Mouse (Mus musculus): Measurements from ENCODE around the gene P4ha1. TPM values are rescaled to one million over a fixed set of nuclear protein-coding genes. Genes with fewer than 3 reads are reported as not detected.
A peak's percentile ranks its signal among the peaks of the same experiment; 100 is the strongest.

Gene P4ha1
- polyA plus RNA-seq, 1 experiment: 31.3 TPM

DNA sequence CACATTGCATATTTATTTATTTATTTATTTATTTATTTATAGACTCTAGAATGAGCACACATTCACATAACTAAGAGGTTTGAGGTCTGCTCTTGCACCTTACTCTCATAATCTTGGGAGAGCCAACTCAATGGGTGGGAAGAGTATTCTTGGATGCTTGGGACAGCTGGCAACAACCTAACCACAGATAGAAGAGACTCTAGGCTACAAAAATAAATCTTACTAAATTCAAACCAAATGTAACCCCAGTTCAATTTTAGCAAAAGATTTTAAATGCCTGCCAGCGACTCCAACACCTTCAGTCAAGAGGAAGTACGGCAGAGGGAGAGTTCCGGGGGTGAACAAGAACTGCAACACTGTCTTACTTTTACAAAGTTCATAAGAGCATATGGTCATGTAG, 2.0 kb upstream of the P4ha1 start:
- no peak overlapping the region for H3K27ac ChIP-seq (ENCODE audit: insufficient read depth, low read length)
- H3K4me1 ChIP-seq (ENCODE audit: control insufficient read depth, insufficient read depth, low read length): peaks cover 5% of the 10 kb centered on the region; the same call in 1 of the 2 replicates
- TF ChIP-seq CTCF (IDR thresholded peaks at IDR 0.05; ENCODE audit: extremely low read depth, insufficient read depth, low read length) (no peak), POLR2A (IDR thresholded peaks at IDR 0.05; ENCODE audit: extremely low read depth, insufficient read depth, low read length) (no peak)
- H3K4me3 ChIP-seq (ENCODE audit: insufficient read depth, low read length): no peak overlapping the region

DNA sequence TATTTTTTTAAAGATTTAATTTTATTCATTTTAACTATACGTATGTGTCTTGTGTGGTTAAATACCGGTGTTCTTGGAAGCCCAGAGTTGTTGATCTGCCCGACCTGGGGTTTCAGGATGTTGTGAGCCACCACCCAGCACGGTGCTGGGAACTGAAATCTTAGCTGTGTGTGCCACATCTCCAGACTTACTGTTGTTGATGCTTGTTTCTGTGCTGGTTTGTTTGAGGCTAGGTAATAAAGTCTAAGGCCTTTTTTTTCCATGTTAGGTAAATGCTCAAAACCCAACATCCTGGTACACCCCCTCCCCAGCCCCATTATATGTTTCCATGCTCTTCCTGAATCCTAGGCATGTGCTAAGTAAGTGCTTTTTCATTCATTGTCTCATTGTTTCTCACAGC, 825 bp upstream of the P4ha1 start:
- H3K4me1 ChIP-seq (ENCODE audit: control insufficient read depth, insufficient read depth, low read length): peaks cover 5% of the 10 kb centered on the region; the same call in 1 of the 2 replicates
- H3K27ac ChIP-seq (ENCODE audit: insufficient read depth, low read length): no peak overlapping the region
- no peak for TF ChIP-seq POLR2A (IDR thresholded peaks at IDR 0.05; ENCODE audit: extremely low read depth, insufficient read depth, low read length)
- TF ChIP-seq CTCF (IDR thresholded peaks at IDR 0.05; ENCODE audit: extremely low read depth, insufficient read depth, low read length): no peak
- H3K4me3 ChIP-seq (ENCODE audit: insufficient read depth, low read length): no peak overlapping the region; the same call in 1 of the 2 replicates

DNA sequence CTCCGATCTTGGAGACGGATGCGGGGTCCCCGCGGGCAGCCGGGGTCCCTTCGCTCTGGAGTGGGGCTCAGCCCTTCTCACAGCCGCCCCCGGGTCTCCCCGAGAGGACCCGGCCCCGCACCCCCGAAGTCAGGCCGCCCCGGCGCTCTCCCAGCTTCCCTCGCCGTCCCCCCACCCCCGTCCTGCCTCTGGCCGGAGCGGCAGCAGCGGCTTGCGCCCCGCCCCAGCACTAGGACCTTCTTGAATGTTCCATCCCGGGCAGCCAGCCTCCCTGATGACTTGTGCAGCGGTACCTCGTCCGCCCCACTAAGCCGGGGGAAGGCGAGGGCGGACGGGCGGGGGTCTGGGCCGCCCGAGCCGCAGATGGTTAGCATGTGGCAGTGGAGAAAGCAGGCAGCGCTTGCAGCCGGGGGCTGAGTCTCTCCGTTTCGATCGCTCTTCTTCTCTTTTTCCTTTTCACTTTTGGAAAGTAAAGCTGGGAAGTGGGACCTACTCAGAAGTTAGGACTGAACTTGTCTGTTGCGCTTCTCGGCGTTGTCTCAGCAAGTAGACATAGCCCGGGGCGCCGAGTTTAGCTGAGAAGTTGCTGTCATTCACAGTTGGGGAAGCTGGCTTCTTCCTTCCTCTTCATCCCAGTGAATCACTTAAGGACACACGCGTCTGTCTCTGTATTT, 529 bp downstream of the P4ha1 start:
- Histone ChIP-seq H3K4me3 (ENCODE audit: insufficient read depth, low read length) (peak overlapping the region; percentile 95), H3K4me1 (ENCODE audit: control insufficient read depth, insufficient read depth, low read length) (peaks cover 5% of the 10 kb centered on the region; the same call in 1 of the 2 replicates), H3K27ac (ENCODE audit: insufficient read depth, low read length) (peak overlapping the region; percentile 78)
- TF ChIP-seq CTCF (IDR thresholded peaks at IDR 0.05; ENCODE audit: extremely low read depth, insufficient read depth, low read length): no peak
- no peak for TF ChIP-seq POLR2A (IDR thresholded peaks at IDR 0.05; ENCODE audit: extremely low read depth, insufficient read depth, low read length)

DNA sequence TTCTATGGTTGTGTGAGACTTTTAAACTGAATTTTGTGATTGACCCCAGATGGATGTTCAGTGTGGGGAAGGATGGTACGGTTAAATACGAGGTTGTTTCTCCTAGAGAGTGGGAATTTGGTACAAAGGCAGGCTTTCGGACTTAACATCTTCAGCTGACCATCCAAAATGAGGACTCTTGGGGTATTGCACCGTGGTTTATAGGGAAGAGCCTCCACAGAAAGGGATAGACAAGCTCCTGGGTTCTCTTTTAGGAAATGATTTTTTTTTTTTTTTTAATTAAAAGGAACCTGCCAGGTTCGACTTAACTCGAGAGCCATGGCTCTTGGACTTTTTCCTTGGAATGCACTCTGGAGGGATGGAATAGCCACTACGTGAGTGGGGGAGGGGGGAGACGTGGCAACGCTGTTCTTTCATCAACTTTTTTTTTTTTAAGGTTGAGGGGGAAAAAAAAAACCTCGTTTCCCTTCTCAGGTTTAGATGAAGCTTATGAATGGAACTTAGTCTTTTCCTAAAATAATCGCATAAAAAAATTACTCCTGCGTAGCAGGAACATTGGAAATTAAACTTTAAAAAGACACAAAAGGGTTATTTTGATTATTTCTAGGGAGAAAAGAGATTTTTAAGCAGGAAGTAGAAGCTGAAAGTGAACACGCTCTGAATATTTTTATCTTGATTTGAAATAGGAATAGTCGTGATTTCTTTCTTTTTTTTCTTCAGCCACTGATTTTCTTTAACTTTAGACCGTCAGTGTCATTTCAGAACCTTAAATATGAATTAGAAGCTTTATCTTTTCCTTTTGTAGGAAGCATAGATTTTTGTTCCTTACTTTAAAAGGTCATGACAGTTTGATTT, 1.4 kb downstream of the P4ha1 start:
- TF ChIP-seq POLR2A (IDR thresholded peaks at IDR 0.05; ENCODE audit: extremely low read depth, insufficient read depth, low read length) (no peak), CTCF (IDR thresholded peaks at IDR 0.05; ENCODE audit: extremely low read depth, insufficient read depth, low read length) (no peak)
- Histone ChIP-seq H3K27ac (ENCODE audit: insufficient read depth, low read length) (peak overlapping the region; percentile 76), H3K4me3 (ENCODE audit: insufficient read depth, low read length) (peak overlapping the region; percentile 95), H3K4me1 (ENCODE audit: control insufficient read depth, insufficient read depth, low read length) (peaks cover 5% of the 10 kb centered on the region; the same call in 1 of the 2 replicates)

DNA sequence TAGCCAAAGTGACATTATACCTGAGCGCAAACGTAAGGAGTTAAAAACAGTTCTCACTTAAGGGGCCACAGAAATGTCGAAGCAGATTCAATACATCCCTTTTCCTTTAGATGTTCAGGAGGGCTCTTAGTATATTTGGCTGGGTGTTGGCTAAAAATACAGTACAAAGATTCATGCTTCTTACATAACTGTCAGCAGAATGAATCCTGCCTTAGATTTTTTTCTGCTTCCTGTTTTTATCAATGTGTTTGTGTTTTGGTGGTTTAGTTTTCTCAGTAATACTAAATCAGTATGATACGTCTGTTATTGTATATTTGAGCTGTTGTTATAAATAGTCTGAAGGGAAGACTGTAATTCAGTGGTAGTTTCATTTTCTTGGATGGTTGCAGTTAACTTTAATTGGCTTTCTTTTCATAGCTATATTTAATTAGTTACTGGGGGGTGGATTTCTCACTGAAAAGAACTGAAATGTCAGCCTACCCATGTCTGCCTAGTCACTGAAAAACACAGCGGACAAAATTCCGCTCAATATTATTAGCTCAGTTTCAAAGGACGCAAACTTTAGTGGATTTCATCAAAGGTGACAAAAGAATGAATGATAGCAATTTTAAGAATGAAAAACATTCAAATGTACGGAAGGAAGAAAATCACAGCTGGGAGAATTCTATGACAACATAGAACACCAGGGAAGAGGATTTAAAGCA, 3.7 kb downstream of the P4ha1 start:
- no peak overlapping the region for H3K27ac ChIP-seq (ENCODE audit: insufficient read depth, low read length)
- TF ChIP-seq CTCF (IDR thresholded peaks at IDR 0.05; ENCODE audit: extremely low read depth, insufficient read depth, low read length) (no peak), POLR2A (IDR thresholded peaks at IDR 0.05; ENCODE audit: extremely low read depth, insufficient read depth, low read length) (no peak)
- peak overlapping the region; percentile 39; the same call in 1 of the 2 replicates for H3K4me3 ChIP-seq (ENCODE audit: insufficient read depth, low read length)
- H3K4me1 ChIP-seq (ENCODE audit: control insufficient read depth, insufficient read depth, low read length): peaks cover 5% of the 10 kb centered on the region; the same call in 1 of the 2 replicates

DNA sequence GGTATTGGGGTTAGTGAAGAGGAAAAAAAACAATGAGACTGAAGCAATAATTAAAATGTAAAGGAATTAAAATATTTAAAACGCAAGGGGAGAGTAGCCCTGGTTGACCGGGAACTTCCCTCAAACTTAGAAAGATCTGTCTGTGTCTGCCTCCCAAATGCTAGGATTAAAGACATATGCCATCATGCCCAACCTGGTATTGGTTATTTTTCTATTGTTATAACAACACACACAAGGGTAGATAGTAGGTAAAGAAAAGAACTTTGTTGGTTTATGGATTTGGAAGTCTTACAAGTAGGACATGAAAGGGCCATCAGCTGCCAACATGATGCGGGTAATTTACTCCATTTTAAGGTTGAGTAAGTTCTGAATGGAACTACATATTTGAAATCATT, 4.2 kb downstream of the P4ha1 start:
- TF ChIP-seq POLR2A (IDR thresholded peaks at IDR 0.05; ENCODE audit: extremely low read depth, insufficient read depth, low read length): no peak
- TF ChIP-seq CTCF (IDR thresholded peaks at IDR 0.05; ENCODE audit: extremely low read depth, insufficient read depth, low read length): no peak
- Histone ChIP-seq H3K27ac (ENCODE audit: insufficient read depth, low read length) (no peak overlapping the region), H3K4me1 (ENCODE audit: control insufficient read depth, insufficient read depth, low read length) (peaks cover 3% of the 10 kb centered on the region; the same call in 1 of the 2 replicates), H3K4me3 (ENCODE audit: insufficient read depth, low read length) (no peak overlapping the region; the same call in 1 of the 2 replicates)

DNA sequence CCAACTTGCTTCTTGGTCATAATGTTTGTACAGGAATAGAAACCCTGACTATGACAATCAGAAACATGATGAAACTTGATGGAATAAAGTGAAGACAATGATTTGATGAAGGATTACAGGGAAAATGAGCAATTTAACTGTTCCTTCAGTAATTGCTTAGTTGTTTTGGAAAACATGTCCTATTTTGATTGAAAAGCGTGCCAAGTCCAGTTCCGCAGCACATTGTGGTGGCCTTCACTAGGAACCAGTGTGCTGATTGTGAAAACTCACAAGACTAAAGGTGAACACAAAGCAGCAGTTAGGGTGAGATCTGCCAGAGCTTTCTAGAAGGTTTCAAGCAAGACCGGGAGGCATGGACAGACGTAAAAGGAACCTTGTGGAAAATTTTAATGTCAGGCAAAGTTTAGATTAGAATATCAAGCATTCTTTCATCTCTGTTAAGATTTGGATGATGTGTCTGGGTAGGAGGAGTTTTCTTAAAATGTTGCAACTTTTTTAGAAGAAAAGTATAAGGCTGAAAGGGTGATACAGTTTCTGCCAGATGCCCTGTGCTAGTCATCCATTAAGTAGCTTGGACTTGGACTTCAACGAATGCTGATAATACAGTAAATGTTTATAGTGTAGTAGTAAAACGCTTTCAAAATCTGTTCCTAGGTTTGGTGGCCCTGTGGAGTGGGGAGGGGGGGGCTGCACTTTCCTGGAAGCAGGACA, 8.6 kb downstream of the P4ha1 start:
- TF ChIP-seq CTCF (IDR thresholded peaks at IDR 0.05; ENCODE audit: extremely low read depth, insufficient read depth, low read length): no peak
- no peak for TF ChIP-seq POLR2A (IDR thresholded peaks at IDR 0.05; ENCODE audit: extremely low read depth, insufficient read depth, low read length)
- H3K27ac ChIP-seq (ENCODE audit: insufficient read depth, low read length): no peak overlapping the region
- no peak overlapping the region for H3K4me3 ChIP-seq (ENCODE audit: insufficient read depth, low read length)
- peaks cover 10% of the 10 kb centered on the region for H3K4me1 ChIP-seq (ENCODE audit: control insufficient read depth, insufficient read depth, low read length)

DNA sequence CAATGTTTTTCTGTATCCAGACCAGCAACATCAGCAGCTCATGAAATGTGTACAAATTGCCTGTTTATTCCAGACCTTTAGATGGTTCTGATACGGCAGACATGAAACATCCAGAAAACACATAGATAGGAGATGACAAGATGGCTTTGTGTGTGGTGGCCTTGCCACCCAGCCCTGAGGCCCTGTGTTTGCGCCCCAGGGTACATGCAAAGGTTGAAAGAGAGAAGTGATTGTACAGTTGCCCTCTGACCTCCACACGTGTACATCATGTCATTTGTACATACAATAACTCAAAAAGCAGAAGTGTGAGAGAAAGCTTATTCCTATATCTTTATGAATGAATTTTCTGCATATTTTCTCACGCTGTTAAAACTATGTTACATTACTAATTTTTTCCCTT, 10.3 kb downstream of the P4ha1 start:
- TF ChIP-seq POLR2A (IDR thresholded peaks at IDR 0.05; ENCODE audit: extremely low read depth, insufficient read depth, low read length) (no peak), CTCF (IDR thresholded peaks at IDR 0.05; ENCODE audit: extremely low read depth, insufficient read depth, low read length) (no peak)
- Histone ChIP-seq H3K27ac (ENCODE audit: insufficient read depth, low read length) (no peak overlapping the region), H3K4me3 (ENCODE audit: insufficient read depth, low read length) (no peak overlapping the region), H3K4me1 (ENCODE audit: control insufficient read depth, insufficient read depth, low read length) (peaks cover 10% of the 10 kb centered on the region)

Measured in cortical plate, adult 2 months (tissue).